Mouse (Mus musculus): Measurements from ENCODE around the gene Rad51.

Rad51 gene
- long read RNA-seq, experiment 1, partial matches to known transcripts: 0 of 1 reads
- long read RNA-seq, experiment 1, other reads (novel, unspliced or antisense): 0 of 1 reads
- long read RNA-seq, experiment 2, partial matches to known transcripts: 0 of 1 reads
- long read RNA-seq, experiment 2, other reads (novel, unspliced or antisense): 0 of 1 reads

- intact Hi-C loops (cut with DNase I): loop anchor here (2.0 to 10.0 kb wide), 2 partner anchors 42 to 72 kb away; no protein-coding TSS in a partner anchor
Measured at GRCm38 (mm10) chr2:119112438-119113112, at the start of gene Rad51. Gene Rad51, plus strand, starts transcription at chr2:119112793.

GRCm38 (mm10) chr2:119072397-119072796 is 40.2 kb upstream of the Rad51 start:
- intact Hi-C loops (cut with DNase I): no loop called here

DNA sequence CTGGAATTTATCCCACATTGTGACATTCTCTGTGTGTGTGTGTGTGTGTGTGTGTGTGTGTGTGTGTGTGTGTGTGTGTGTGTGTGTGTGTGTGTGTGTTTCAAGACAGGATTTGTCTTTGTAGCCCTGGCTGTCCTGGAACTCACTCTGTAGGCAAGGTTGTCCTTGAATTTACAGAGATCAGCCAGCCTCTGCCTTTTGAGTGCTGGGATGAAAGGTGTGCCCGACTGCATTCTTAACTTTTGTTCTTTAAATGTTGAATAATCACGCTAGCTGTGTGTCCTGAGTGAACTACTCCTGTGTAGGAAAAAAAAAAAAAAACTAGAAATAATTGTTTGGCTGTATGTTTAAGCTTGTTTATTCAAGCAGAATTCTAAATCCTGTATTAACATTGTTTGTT is 26.4 kb upstream of the Rad51 start:
- intact Hi-C loops (cut with DNase I): no loop called here

- intact Hi-C loops (cut with DNase I): no loop called here
Measured at GRCm38 (mm10) chr2:119101552-119101951, 11.0 kb upstream of the Rad51 start.

DNA sequence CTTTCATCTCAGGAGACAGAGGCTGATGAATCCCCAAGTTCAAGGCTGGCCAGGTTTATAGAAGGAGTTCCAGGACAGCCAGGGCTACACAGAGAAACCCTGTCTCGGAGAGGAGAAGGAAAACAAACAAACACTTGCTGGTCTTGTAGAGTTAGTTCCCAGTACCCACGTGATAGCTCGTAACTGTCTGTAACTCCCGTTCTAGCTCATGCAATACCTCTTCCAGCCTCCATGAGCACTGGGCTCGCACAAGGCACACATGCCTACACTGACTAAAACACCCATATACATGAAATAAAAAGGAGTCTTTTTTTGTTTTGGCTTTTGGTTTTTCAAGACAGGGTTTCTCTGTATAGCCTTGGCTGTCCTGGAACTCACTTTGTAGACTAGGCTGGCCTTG is 6.0 kb upstream of the Rad51 start:
- intact Hi-C loops (cut with DNase I): no loop called here

DNA sequence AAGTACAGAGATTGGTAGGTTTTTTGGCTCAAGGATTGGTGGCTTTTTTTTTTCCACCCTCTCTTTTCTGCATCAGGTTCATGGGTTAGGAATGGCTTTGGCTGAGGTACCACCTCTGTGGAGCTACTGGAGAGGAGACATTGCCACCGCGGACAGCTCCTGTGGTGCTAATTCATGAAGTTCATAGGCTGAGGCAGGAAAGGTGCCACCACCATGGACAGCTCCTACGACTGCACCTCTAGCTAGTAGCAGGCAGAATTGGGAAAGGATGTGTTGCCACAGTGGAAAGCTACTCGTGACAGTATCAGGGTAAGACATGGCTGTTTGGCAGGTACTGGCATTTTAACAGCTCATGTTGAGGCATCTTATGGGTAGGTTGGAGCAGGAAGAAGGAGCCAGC is 4.0 kb upstream of the Rad51 start:
- intact Hi-C loops (cut with DNase I): no loop called here

- intact Hi-C loops (cut with DNase I): loop anchor here (10.0 kb wide), 1 partner anchor 74 kb away; no protein-coding TSS in a partner anchor
Measured at GRCm38 (mm10) chr2:119111060-119111459, 1.5 kb upstream of the Rad51 start.

GRCm38 (mm10) chr2:119113121-119113925 is 730 bp downstream of the Rad51 start:
- intact Hi-C loops (cut with DNase I): loop anchor here (2.0 to 10.0 kb wide), 2 partner anchors 41 to 71 kb away; no protein-coding TSS in a partner anchor

GRCm38 (mm10) chr2:119136346-119136898 is 23.8 kb downstream of the Rad51 start:
- intact Hi-C loops (cut with DNase I): no loop called here

- intact Hi-C loops (cut with DNase I): no loop called here
Measured at GRCm38 (mm10) chr2:119145199-119145598, 32.6 kb downstream of the Rad51 start.

GRCm38 (mm10) chr2:119146435-119146834 is 33.8 kb downstream of the Rad51 start:
- intact Hi-C loops (cut with DNase I): no loop called here

GRCm38 (mm10) chr2:119147160-119147678 is 34.6 kb downstream of the Rad51 start:
- intact Hi-C loops (cut with DNase I): no loop called here

- intact Hi-C loops (cut with DNase I): no loop called here
Measured at GRCm38 (mm10) chr2:119147775-119148174, 35.2 kb downstream of the Rad51 start.

GRCm38 (mm10) chr2:119152255-119152654 is 39.7 kb downstream of the Rad51 start:
- intact Hi-C loops (cut with DNase I): no loop called here

GRCm38 (mm10) chr2:119154683-119155082 is 42.1 kb downstream of the Rad51 start:
- intact Hi-C loops (cut with DNase I): loop anchor here (2.0 to 5.0 kb wide), 2 partner anchors 42 to 122 kb away; partner anchors contain the start of genes Rad51 and Rpusd2

DNA sequence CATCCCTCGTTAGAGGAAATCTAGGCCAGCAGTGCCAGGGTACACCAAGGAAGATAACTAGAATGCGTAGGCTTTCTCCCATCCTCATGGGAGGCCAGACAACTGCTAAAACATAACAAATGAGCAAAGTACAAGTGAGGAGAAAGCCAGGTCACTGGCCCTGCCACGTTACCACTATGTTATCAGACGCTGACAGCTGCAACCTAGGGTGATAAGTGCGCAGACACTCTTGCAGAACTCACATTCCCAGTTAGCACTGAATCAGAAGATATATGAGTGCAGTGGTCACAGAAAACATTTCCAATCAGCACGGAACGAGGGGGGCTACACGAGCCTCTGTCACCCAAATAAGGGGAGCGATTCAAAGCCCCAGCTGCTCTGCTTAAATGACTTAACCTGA is 42.8 kb downstream of the Rad51 start:
- intact Hi-C loops (cut with DNase I): loop anchor here (2.0 to 5.0 kb wide), 2 partner anchors 43 to 123 kb away; partner anchors contain the start of genes Rad51 and Rpusd2

DNA sequence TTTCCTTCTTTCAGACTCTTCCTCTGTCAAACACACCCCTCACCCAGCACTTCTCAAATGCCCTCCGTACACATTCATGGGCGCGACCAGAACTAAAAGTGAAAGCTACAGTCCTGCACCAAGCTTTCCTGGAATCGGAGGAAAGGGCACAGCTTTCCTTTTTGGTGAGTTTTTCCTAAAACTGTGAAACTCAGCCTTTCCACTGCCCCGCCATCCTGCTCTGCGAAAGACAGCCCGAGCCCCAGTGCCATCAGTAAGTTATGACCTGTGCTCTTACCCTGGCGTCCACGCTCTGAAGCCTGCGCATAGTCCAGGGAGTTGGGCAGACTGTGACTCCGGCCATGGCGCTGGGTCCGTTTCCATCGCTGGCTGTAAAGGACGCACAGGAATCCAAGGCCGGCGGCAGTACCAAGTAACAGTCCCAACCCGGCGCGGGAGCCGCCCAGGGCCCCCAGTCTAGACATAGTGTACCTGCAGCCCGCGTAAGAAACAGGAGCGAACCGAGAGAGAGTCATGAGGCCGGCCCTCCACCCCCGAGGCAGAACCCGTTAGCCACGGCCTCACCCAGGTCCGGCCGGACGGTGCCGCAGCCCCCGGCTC is 43.6 kb downstream of the Rad51 start:
- intact Hi-C loops (cut with DNase I): loop anchor here (5.0 kb wide), 1 partner anchor 124 kb away; the partner anchor contains the start of gene Rpusd2

DNA sequence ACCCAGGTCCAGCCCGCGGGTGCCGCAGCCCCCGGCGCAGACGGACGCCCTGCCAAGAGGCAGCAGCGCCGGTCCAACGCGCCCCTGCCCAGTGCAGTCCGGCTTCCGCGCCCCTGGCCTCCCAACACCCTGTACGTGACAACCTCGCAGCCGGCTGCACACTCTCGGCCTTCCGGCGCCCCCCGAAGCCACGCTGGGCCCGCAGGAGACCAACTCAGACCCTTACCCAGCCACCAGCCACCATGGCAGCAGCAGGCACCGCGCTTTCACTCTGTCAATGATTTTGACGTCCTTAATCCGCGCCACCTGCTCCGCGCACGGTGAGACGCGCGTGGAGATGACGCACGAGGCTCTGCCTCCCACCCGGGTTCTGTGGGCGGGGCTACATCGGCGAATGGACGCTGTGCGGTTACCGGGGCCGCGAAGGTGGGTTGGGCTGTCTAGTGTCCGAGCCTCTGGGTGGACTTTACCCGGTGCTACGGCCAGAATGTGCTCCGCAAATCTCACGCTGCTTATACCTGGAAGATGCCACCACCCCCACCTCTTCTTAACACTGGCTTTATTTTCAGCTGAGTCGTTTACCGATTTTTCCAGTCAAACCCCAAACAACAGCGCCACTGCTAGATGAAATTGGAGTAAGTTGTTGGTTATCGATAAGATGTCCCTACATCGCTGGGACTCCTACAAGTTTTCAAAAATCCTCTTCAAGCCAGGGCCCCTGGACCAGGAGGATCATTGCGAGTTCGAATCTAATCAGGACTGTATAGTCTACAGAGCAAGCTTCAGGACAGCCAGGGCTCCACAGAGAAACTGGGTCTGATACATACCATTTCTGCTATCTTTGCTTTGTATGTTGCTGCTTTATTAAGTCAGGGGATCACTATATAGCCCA is 44.3 kb downstream of the Rad51 start, which contains the start of gene Rmdn3:
Gene Rmdn3, minus strand, starts transcription at position 354 of the 892 bp plus-strand sequence.
- intact Hi-C loops (cut with DNase I): loop anchor here (5.0 kb wide), 1 partner anchor 125 kb away; the partner anchor contains the start of gene Rpusd2

- intact Hi-C loops (cut with DNase I): loop anchor here (5.0 kb wide), 1 partner anchor 126 kb away; the partner anchor contains the start of gene Rpusd2
Measured at GRCm38 (mm10) chr2:119157836-119158235, 45.2 kb downstream of the Rad51 start.
